Mouse (Mus musculus) gastrocnemius, postnatal 10 days (tissue): ENCODE measurements around the gene Plac9a. TPM values are rescaled to one million over a fixed set of nuclear protein-coding genes. Genes with fewer than 3 reads are reported as not detected.
"Not testable (repeated sequence)": the region's sequence is repeated elsewhere in the genome, so short reads cannot be mapped to it uniquely, and the experiment has no call there.

Source experiments
- DNase-seq: peaks from one replicate; pipeline ENCODE4 v3.0.0; 2021; ENCODE audit warnings: mixed read lengths
- total RNA-seq, 2 experiments: library from RNA; stranded (reverse); gene quantifications; 2 replicates each; pipeline ENCODE4 v1.2.3; 2021

Gene Plac9a
- total RNA-seq, 2 experiments from 2014 or later = 2.5 to 6.4 TPM

- DNase-seq = no peak
These were observed 37.6 kb downstream of the Plac9a start for GRCm38 (mm10) chr14:25865251-25865650.

DNA sequence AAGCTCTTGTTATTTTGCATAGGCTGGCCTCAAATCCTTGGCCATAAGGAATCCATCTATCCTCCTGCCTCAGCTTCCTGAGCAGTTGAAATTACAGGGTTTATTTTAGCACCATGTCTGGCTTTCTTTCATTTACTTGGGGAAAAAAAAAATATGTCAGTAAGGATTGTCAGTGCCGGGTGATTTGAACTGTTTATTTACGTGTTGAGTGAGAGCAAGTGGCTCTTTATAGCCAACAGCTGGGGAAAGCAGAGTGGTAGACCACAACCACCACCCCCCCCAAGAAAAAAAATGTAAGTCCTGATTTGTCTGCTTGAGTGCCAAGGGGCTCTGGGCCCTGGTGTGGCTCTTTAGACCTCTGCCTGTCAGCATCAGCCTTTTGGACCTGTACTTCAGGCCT lies 39.2 kb downstream of the Plac9a start:
- DNase-seq = no peak

GRCm38 (mm10) chr14:25861771-25862530 lies 40.9 kb downstream of the Plac9a start:
- DNase-seq = no peak

DNA sequence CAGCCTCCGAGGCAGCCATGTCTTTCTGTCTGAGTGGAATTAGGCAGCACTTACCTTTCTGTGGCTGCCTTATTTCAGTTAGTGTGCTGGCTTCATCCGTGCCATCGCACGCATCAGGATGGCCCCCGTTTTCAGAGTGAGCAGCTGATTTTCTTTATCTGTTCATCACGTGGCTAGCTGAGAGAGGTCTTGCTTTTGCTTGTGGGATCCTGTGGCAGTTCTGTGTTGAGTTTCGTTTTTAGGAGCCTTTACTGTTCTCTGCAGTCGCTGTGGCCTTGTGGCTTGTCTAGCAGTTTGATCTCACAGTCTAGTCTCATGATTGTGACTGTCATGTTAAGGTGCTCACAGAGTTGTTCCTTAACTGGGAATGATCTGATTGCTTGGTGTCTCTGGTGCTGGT lies 45.0 kb downstream of the Plac9a start:
- no peak for DNase-seq

DNA sequence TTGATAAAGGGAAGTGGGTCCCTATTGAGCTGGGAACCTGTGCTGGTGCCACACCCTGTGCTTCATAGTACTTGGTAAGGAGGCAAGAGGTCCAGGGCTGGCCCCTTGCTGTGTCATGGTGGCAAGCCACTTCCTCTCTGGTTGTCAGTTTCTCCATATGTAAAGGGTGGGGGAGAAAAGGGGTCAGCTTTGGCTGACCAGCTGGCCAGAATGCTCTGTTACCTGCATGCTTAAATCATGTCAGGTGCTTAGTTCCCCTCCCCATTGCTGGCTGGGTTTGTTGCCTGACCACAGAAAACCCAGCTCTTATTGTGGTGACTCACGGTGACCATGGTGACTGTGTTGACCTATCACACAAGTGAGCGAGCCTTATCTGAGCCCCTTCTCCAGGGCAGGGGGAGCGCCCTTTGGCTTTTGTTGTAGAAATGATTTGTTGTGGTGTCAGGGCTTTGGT lies 45.7 kb downstream of the Plac9a start:
- DNase-seq = no peak

- DNase-seq = no peak
These were observed 47.5 kb downstream of the Plac9a start for GRCm38 (mm10) chr14:25855241-25855885.

DNA sequence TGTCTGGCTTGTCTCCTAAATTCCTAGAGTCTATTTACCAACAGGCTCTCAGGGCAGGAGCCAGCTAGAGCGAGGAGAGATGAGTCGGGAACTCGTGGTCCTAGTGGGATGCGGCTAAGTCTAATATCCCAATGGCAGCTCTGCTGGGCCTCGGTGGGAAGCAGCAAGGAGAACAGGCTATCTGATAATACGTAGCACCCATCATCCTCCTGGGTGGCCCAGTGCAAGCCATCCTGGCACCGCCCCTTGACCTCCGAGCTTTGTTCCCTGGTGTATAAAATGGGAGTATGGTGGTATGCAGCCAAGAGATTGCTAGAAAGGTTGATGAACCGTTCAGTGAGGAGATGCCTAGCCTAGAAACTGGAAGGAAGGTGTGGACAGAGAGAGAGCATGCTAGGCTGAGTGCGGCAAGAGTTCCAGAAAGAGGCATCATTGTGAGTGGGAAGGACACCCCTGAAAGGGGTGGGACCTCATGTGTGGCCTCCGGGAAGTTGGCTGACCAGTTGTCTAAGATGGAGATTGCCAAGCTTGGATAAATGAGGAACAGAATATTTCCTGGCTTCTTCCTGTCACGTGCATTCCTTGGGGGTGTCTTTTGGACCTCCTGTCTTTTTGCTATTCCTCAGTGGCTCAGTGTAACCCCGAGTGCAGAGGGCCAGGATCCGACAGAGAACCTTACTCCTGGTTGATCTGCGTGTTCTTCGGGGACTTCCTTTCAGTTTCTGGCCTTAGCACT lies 49.0 kb downstream of the Plac9a start:
- no peak for DNase-seq

GRCm38 (mm10) chr14:25853295-25853694 lies 49.6 kb downstream of the Plac9a start:
- no peak for DNase-seq

GRCm38 (mm10) chr14:25852121-25852561 lies 50.8 kb downstream of the Plac9a start:
- DNase-seq = no peak

DNA sequence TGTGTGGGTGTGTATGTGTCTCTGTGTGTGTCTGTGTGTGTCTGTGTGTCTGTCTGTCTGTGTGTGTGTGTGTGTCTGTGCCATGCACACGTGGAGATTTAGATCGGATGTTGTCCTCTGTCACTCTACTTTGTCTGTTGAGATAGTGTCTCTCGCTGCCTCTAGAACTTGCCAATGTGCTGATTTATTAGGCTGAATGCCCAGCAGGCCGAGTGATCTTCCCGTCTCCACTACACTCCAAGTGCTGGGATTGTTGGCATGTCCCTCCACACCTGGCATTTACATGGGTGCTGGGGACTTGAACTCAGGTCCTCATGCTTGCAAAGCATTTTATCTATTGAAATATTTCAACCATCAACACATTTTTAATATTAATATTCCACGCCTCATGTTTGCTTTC lies 51.7 kb downstream of the Plac9a start:
- no peak for DNase-seq

GRCm38 (mm10) chr14:25850433-25850832 lies 52.5 kb downstream of the Plac9a start:
- no peak for DNase-seq

DNA sequence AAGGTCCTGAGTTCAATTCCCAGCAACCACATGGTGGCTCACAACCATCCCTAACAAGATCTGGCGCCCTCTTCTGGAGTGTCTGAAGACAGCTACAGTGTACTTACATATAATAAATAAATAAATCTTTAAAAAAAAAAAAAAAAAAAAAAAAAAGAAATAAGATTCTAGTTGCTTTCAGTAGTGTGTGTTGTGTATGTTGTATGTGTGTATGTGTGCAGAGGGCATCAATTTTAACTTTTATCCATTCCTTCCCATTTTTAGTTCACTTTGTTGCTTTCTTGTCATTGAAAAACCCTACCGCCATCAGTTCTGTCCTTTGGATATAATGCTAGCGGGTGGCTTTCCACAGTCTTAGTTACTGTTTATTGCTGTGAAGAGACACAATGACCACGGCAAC lies 54.2 kb downstream of the Plac9a start:
- not testable (repeated sequence) for DNase-seq

DNA sequence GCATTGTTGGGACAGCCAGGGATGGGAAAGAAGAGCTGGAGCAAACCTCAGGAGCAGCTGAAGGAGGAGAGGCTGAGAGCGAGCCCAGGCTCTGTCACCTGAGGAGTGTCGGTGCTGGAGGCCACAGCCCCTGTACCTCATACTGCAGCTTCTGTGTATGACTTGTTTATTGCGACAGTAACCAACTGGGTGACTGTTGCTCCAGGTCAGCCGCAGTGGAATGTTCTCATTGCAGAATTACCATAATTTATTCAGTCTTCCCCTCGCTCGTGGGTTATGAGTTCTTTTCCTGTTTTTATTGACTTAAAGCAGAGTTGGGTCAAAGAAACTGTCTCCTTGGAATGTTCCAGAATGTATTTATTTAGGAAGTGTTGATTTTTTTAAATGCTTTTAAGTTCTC lies 54.7 kb downstream of the Plac9a start:
- DNase-seq = no peak

- no peak for DNase-seq
These were observed 55.2 kb downstream of the Plac9a start for GRCm38 (mm10) chr14:25847660-25848059.

- no peak for DNase-seq
These were observed 56.4 kb downstream of the Plac9a start for GRCm38 (mm10) chr14:25846516-25846915.

GRCm38 (mm10) chr14:25845832-25846383 lies 57.0 kb downstream of the Plac9a start:
- no peak for DNase-seq

- DNase-seq = no peak
These were observed 58.5 kb downstream of the Plac9a start for GRCm38 (mm10) chr14:25844372-25844771.

DNA sequence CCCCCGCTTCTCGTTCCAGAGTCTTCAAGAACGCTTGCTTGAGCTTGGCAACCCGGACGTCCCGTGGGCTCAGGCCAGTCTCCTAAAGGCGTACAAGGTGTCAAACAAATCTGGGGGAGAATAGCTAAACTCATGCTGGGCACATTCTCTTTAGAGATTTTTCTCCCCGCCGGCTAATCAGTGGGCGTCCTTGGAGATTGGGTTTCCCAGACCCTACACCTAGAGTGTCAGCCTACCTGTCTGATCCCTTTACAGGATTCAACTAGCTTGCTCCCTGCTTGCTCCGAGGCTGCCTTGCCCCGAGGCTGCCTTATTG lies 60.3 kb downstream of the Plac9a start:
- no peak for DNase-seq

DNA sequence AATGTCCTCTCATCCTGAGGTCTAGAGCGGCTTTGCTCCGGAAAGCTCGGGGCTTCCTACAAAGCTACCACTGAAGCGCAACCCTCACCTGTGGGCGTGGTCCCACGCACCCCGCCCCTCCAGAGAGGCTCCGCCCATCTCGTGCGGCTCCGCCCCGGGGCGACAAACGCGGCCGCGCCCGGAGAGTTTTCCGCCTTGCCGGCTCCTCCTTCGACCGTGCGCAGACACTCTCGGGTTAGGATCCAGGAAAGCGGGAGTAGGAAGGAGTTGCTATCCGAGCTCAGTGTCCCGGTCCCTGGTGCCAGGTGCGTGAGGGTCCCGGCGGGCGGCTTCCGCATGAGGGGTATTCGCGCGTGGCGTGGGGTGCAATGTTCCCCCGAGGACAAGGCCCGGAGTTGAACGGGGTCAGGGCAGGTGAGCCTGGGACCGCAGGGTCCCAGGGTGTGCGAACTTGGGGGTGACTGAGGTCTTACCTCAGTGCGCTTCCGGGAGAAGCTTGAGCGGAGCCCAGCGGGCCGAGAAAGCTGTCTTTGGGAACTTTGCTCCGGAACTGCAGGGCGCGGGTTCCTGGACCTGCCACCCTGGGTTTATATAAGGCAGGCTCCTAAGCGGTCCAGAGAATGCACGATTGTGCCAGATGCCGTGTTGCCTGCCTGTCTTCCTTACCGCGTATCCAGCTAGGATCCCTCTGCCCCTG lies 60.8 kb downstream of the Plac9a start, which contains the start of gene Anxa11:
TSS of gene Anxa11 (plus strand) at position 166 of the 697 bp plus-strand sequence.
- DNase-seq = peak; percentile 89

DNA sequence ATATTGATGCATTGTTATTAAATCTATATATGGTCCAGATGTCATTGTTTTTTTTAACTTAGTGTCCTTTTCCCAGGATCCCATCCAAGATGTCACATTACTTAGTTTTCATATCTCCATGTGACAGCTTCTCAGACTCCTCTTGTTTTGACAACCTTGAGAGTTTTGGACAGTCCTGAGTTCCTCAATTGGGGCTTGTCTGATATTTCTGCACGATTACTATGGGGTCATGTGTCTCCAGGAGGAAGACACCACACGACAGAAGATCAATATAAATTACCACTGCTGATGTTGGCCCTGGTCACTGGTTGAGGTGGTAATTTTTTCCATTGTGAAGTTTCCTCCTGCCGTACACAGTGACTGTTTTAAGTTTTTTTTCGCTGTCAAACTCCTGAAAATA lies 61.3 kb downstream of the Plac9a start:
- no peak for DNase-seq

DNA sequence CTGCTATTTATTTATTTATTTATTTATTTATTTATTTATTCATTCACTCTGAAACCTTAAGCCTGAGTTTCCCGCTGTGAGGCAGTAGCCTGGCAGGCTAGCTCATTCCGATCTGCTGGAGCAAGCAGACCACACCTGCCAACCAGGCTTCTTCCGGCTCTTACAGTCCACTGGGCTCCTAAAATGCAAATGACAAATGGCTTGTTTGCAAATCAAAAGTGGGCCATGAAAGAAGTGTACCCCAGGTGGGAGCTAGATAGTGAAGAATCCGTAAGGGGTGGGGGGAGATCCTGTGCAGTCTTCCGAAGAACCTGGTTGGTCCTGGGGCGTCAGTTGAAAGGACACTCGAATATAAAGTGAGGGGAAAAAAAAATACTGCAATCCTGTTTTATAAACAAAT lies 61.9 kb downstream of the Plac9a start:
- no peak for DNase-seq

DNA sequence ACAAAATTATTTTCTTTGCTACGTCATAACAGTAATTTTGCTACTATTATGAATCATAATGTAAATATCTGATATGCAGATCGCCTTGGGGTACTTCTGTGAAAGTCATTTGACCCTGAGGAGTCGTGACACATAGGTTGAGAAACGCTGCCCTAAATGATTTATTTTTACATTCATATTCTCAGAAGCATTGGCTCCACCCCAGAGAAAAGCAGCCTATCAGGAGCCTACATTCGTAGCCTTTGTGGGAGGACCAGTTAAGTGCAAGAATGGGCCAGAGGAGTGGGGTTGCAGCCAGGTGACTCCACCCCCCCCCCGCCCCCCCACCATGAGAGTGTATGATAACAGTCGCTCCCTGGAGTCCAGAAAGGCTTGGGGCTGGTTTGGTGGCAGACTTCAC lies 63.1 kb downstream of the Plac9a start:
- no peak for DNase-seq
